Mouse (Mus musculus): ENCODE measurements around the gene Gm5868. TPM values are rescaled to one million over a fixed set of nuclear protein-coding genes. Genes with fewer than 3 reads are reported as not detected.
A peak's percentile ranks its signal among the peaks of the same experiment; 100 is the strongest.

Gm5868 gene
- 0.39 TPM in 1 of 2 replicates, not detected in the other for polyA plus RNA-seq (2014; fragmentation: Nextera tagmentation; extraction: Ambion mirVana)

- H3K9me3 ChIP-seq (ENCODE audit: control insufficient read depth, low read length), result no peaks in the 10 kb centered on the region
- H3K27me3 ChIP-seq (ENCODE audit: control insufficient read depth, insufficient read depth, low read length), result peaks cover 16% of the 10 kb centered on the region
- H3K4me2 ChIP-seq (replicated peaks; ENCODE audit: low read depth, low read length), result peak within 1 kb of the TSS; percentile 61
- peak within 1 kb of the TSS; percentile 41 for H3K4me3 ChIP-seq (ENCODE audit: low read length)
- H3K36me3 ChIP-seq (ENCODE audit: control insufficient read depth, insufficient read depth, low read length), result no peaks in the 10 kb centered on the region
- peak; percentile 78 for ATAC-seq (ENCODE audit: low FRiP score, low TSS enrichment)
- H3K4me1 ChIP-seq (ENCODE audit: control insufficient read depth, insufficient read depth, low read length), result no peaks in the 10 kb centered on the region
- no peak within 1 kb of the TSS for H3K9ac ChIP-seq (ENCODE audit: low read depth, low read length)
- 4% methylated on average over 30 of the region's 38 CpGs for WGBS
- H3K27ac ChIP-seq (ENCODE audit: low read depth, low read length), result no peak within 1 kb of the TSS
These were observed at the start of gene Gm5868 for GRCm38 (mm10) chr5:72587192-72587681. Gene Gm5868 (minus strand): TSS chr5:72587551.

- Histone ChIP-seq H3K9me3 (ENCODE audit: control insufficient read depth, low read length) (no peaks in the 10 kb centered on the region), H3K27me3 (ENCODE audit: control insufficient read depth, insufficient read depth, low read length) (no peaks in the 10 kb centered on the region), H3K4me1 (ENCODE audit: control insufficient read depth, insufficient read depth, low read length) (no peaks in the 10 kb centered on the region), H3K4me2 (replicated peaks; ENCODE audit: low read depth, low read length) (no peak overlapping the region), H3K9ac (ENCODE audit: low read depth, low read length) (no peak overlapping the region), H3K27ac (ENCODE audit: low read depth, low read length) (no peak overlapping the region), H3K4me3 (ENCODE audit: low read length) (no peak overlapping the region), H3K36me3 (ENCODE audit: control insufficient read depth, insufficient read depth, low read length) (no peaks in the 10 kb centered on the region)
- ATAC-seq (ENCODE audit: low FRiP score, low TSS enrichment), result no peak
- 55% methylated on average over 3 of the region's 3 CpGs for WGBS
These were observed 49.2 kb upstream of the Gm5868 start for GRCm38 (mm10) chr5:72636576-72636975.

- H3K36me3 ChIP-seq (ENCODE audit: control insufficient read depth, insufficient read depth, low read length), result no peaks in the 10 kb centered on the region
- ATAC-seq (ENCODE audit: low FRiP score, low TSS enrichment), result no peak
- WGBS, result 58% methylated on average over 3 of the region's 3 CpGs
These were observed 48.8 kb upstream of the Gm5868 start for GRCm38 (mm10) chr5:72636122-72636521.

GRCm38 (mm10) chr5:72634791-72635271, 47.5 kb upstream of the Gm5868 start:
- no peaks in the 10 kb centered on the region for H3K36me3 ChIP-seq (ENCODE audit: control insufficient read depth, insufficient read depth, low read length)
- no peak overlapping the region for H3K9ac ChIP-seq (ENCODE audit: low read depth, low read length)
- no peak overlapping the region for H3K27ac ChIP-seq (ENCODE audit: low read depth, low read length)
- no peaks in the 10 kb centered on the region for H3K9me3 ChIP-seq (ENCODE audit: control insufficient read depth, low read length)
- H3K4me1 ChIP-seq (ENCODE audit: control insufficient read depth, insufficient read depth, low read length), result no peaks in the 10 kb centered on the region
- 83% methylated on average over 9 of the region's 9 CpGs for WGBS
- H3K4me2 ChIP-seq (replicated peaks; ENCODE audit: low read depth, low read length), result no peak overlapping the region
- H3K27me3 ChIP-seq (ENCODE audit: control insufficient read depth, insufficient read depth, low read length), result no peaks in the 10 kb centered on the region
- ATAC-seq (ENCODE audit: low FRiP score, low TSS enrichment), result no peak
- no peak overlapping the region for H3K4me3 ChIP-seq (ENCODE audit: low read length)

More at GRCm38 (mm10) chr5:72636122-72636521, 48.8 kb upstream of the Gm5868 start:
- no peaks in the 10 kb centered on the region for H3K27me3 ChIP-seq (ENCODE audit: control insufficient read depth, insufficient read depth, low read length)
- no peaks in the 10 kb centered on the region for H3K4me1 ChIP-seq (ENCODE audit: control insufficient read depth, insufficient read depth, low read length)
- no peak overlapping the region for H3K9ac ChIP-seq (ENCODE audit: low read depth, low read length)
- no peak overlapping the region for H3K27ac ChIP-seq (ENCODE audit: low read depth, low read length)
- H3K4me3 ChIP-seq (ENCODE audit: low read length), result no peak overlapping the region
- H3K9me3 ChIP-seq (ENCODE audit: control insufficient read depth, low read length), result no peaks in the 10 kb centered on the region
- no peak overlapping the region for H3K4me2 ChIP-seq (replicated peaks; ENCODE audit: low read depth, low read length)

GRCm38 (mm10) chr5:72630026-72630425, 42.7 kb upstream of the Gm5868 start:
- Histone ChIP-seq H3K4me1 (ENCODE audit: control insufficient read depth, insufficient read depth, low read length) (no peaks in the 10 kb centered on the region), H3K27ac (ENCODE audit: low read depth, low read length) (no peak overlapping the region), H3K4me3 (ENCODE audit: low read length) (no peak overlapping the region), H3K9ac (ENCODE audit: low read depth, low read length) (no peak overlapping the region), H3K36me3 (ENCODE audit: control insufficient read depth, insufficient read depth, low read length) (no peaks in the 10 kb centered on the region), H3K4me2 (replicated peaks; ENCODE audit: low read depth, low read length) (no peak overlapping the region), H3K27me3 (ENCODE audit: control insufficient read depth, insufficient read depth, low read length) (no peaks in the 10 kb centered on the region), H3K9me3 (ENCODE audit: control insufficient read depth, low read length) (no peaks in the 10 kb centered on the region)
- 89% methylated on average over 6 of the region's 6 CpGs for WGBS
- no peak for ATAC-seq (ENCODE audit: low FRiP score, low TSS enrichment)

- H3K4me3 ChIP-seq (ENCODE audit: low read length), result no peak overlapping the region
- no peaks in the 10 kb centered on the region for H3K36me3 ChIP-seq (ENCODE audit: control insufficient read depth, insufficient read depth, low read length)
- H3K27ac ChIP-seq (ENCODE audit: low read depth, low read length), result no peak overlapping the region
- no peak overlapping the region for H3K9ac ChIP-seq (ENCODE audit: low read depth, low read length)
- H3K27me3 ChIP-seq (ENCODE audit: control insufficient read depth, insufficient read depth, low read length), result no peaks in the 10 kb centered on the region
- WGBS, result 86% methylated on average over 1 of the region's 1 CpGs
- no peak overlapping the region for H3K4me2 ChIP-seq (replicated peaks; ENCODE audit: low read depth, low read length)
- no peak for ATAC-seq (ENCODE audit: low FRiP score, low TSS enrichment)
- no peaks in the 10 kb centered on the region for H3K9me3 ChIP-seq (ENCODE audit: control insufficient read depth, low read length)
- H3K4me1 ChIP-seq (ENCODE audit: control insufficient read depth, insufficient read depth, low read length), result no peaks in the 10 kb centered on the region
These were observed 33.7 kb upstream of the Gm5868 start for GRCm38 (mm10) chr5:72621022-72621421.

- 77% methylated on average over 4 of the region's 4 CpGs for WGBS
- Histone ChIP-seq H3K36me3 (ENCODE audit: control insufficient read depth, insufficient read depth, low read length) (no peaks in the 10 kb centered on the region), H3K9ac (ENCODE audit: low read depth, low read length) (no peak overlapping the region), H3K4me3 (ENCODE audit: low read length) (no peak overlapping the region), H3K9me3 (ENCODE audit: control insufficient read depth, low read length) (no peaks in the 10 kb centered on the region), H3K4me2 (replicated peaks; ENCODE audit: low read depth, low read length) (no peak overlapping the region), H3K27me3 (ENCODE audit: control insufficient read depth, insufficient read depth, low read length) (no peaks in the 10 kb centered on the region), H3K4me1 (ENCODE audit: control insufficient read depth, insufficient read depth, low read length) (no peaks in the 10 kb centered on the region), H3K27ac (ENCODE audit: low read depth, low read length) (no peak overlapping the region)
- no peak for ATAC-seq (ENCODE audit: low FRiP score, low TSS enrichment)
These were observed 30.1 kb upstream of the Gm5868 start for GRCm38 (mm10) chr5:72617413-72617812.

GRCm38 (mm10) chr5:72603138-72603537, 15.8 kb upstream of the Gm5868 start:
- Histone ChIP-seq H3K27me3 (ENCODE audit: control insufficient read depth, insufficient read depth, low read length) (no peaks in the 10 kb centered on the region), H3K4me2 (replicated peaks; ENCODE audit: low read depth, low read length) (no peak overlapping the region), H3K36me3 (ENCODE audit: control insufficient read depth, insufficient read depth, low read length) (no peaks in the 10 kb centered on the region), H3K9ac (ENCODE audit: low read depth, low read length) (no peak overlapping the region), H3K27ac (ENCODE audit: low read depth, low read length) (no peak overlapping the region), H3K4me3 (ENCODE audit: low read length) (no peak overlapping the region), H3K4me1 (ENCODE audit: control insufficient read depth, insufficient read depth, low read length) (no peaks in the 10 kb centered on the region), H3K9me3 (ENCODE audit: control insufficient read depth, low read length) (no peaks in the 10 kb centered on the region)
- no peak for ATAC-seq (ENCODE audit: low FRiP score, low TSS enrichment)
- 80% methylated on average over 4 of the region's 4 CpGs for WGBS

GRCm38 (mm10) chr5:72601006-72601405, 13.7 kb upstream of the Gm5868 start:
- Histone ChIP-seq H3K27ac (ENCODE audit: low read depth, low read length) (no peak overlapping the region), H3K9me3 (ENCODE audit: control insufficient read depth, low read length) (no peaks in the 10 kb centered on the region), H3K36me3 (ENCODE audit: control insufficient read depth, insufficient read depth, low read length) (no peaks in the 10 kb centered on the region), H3K4me3 (ENCODE audit: low read length) (no peak overlapping the region), H3K4me1 (ENCODE audit: control insufficient read depth, insufficient read depth, low read length) (no peaks in the 10 kb centered on the region), H3K27me3 (ENCODE audit: control insufficient read depth, insufficient read depth, low read length) (no peaks in the 10 kb centered on the region), H3K9ac (ENCODE audit: low read depth, low read length) (no peak overlapping the region), H3K4me2 (replicated peaks; ENCODE audit: low read depth, low read length) (no peak overlapping the region)
- WGBS, result 19% methylated on average over 5 of the region's 5 CpGs
- peak; percentile 85 for ATAC-seq (ENCODE audit: low FRiP score, low TSS enrichment)

All from kidney, embryonic 14.5 days (tissue).